Mouse (Mus musculus) stomach, embryonic 14.5 days (tissue): Measurements from ENCODE around the gene Decr2. TPM values are rescaled to one million over a fixed set of nuclear protein-coding genes. Genes with fewer than 3 reads are reported as not detected.

ENCODE experiments used
- ATAC-seq: fragments of 200-750 bp; cut with Nextera tagmentation; 2 replicates; pipeline ENCODE4 v1.8.0; 2017; ENCODE audit warnings: low read depth, moderate TSS enrichment; ENCODE audit not compliant: insufficient number of reproducible peaks, insufficient read depth, low FRiP score
- H3K27ac ChIP-seq: fragments of 300-500 bp; sonication (generic); 2 replicates; pipeline ENCODE4 v1.5.1; 2014; ENCODE audit warnings: mild to moderate bottlenecking, low read length, moderate library complexity, mixed read lengths
- H3K27me3 ChIP-seq: fragments of 300-500 bp; sonication (generic); 2 replicates; pipeline ENCODE4 v1.6.1; 2014; ENCODE audit warnings: low read length, control low read depth, mixed read lengths; ENCODE audit not compliant: control insufficient read depth, insufficient read depth
- H3K36me3 ChIP-seq: fragments of 300-500 bp; sonication (generic); 2 replicates; pipeline ENCODE4 v1.6.1; 2014; ENCODE audit warnings: mild to moderate bottlenecking, control low read depth, low read length, moderate library complexity, mixed read lengths; ENCODE audit not compliant: control insufficient read depth, insufficient read depth
- H3K4me1 ChIP-seq: fragments of 300-500 bp; sonication (generic); 2 replicates; pipeline ENCODE4 v1.6.1; 2014; ENCODE audit warnings: low read length, control low read depth, mixed read lengths; ENCODE audit not compliant: control insufficient read depth, insufficient read depth
- H3K4me2 ChIP-seq: fragments of 300-500 bp; sonication (generic); replicated peaks from 2 replicates; pipeline ENCODE4 v1.6.1; 2014; ENCODE audit warnings: low read depth, low read length, control low read depth
- H3K4me3 ChIP-seq: fragments of 300-500 bp; sonication (generic); 2 replicates; pipeline ENCODE4 v1.5.1; 2014; ENCODE audit warnings: low read depth, low read length, control low read depth
- H3K9ac ChIP-seq: fragments of 300-500 bp; sonication (generic); replicated peaks from 2 replicates; pipeline ENCODE4 v1.6.1; 2014; ENCODE audit warnings: low read depth, mild to moderate bottlenecking, control low read depth, low read length, moderate library complexity, mixed read lengths
- H3K9me3 ChIP-seq: fragments of 300-500 bp; sonication (generic); 2 replicates; pipeline ENCODE4 v1.6.1; 2016; ENCODE audit warnings: low read depth, low read length, control low read depth; ENCODE audit not compliant: control insufficient read depth
- WGBS: fragments of 180-500 bp; shearing (Covaris S2); extraction: QIAGEN DNeasy Blood & Tissue Kit; methylation state at CpG from one replicate; pipeline ENCODE4 v1.1.7; 2014; 5-methylcytosine and 5-hydroxymethylcytosine counted together
- polyA plus RNA-seq: library from polyadenylated mRNA; unstranded; fragments of >200 nt; fragmentation: Nextera tagmentation; extraction: Ambion mirVana; gene quantifications from 2 replicates; pipeline ENCODE4 v1.2.1, GENCODE M21; 2014

The Decr2 gene
- polyA plus RNA-seq, 1 experiment from 2014 or later: 40.4 TPM

DNA sequence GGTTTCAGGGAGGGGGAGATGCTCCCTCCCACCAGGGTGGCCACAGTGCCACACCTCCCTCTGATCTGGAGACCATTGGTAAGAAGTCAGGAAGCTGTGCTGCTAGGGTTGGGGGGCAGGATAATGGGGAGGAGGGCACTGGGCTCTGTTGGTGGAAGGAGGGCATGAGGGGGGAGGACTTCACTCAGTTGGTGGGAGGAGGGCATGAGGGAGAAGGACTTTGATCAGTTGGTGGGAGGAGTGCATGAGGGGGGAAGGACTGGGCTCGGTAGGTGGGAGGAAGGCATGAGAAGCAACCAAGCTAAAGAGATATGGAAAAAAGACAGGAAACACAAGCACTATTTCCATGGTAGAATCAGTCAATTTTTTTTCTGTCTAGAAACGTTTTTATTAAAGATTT lies 9.3 kb downstream of the Decr2 start:
- H3K4me1 ChIP-seq: no peaks in the 10 kb centered on the region
- H3K9ac ChIP-seq: no peak overlapping the region
- H3K9me3 ChIP-seq: no peaks in the 10 kb centered on the region
- H3K4me2 ChIP-seq: no peak overlapping the region
- 30% methylated on average over 2 of the region's 2 CpGs for WGBS
- ATAC-seq: no peak
- H3K36me3 ChIP-seq: peaks cover 7% of the 10 kb centered on the region; the same call in 1 of the 2 replicates
- no peaks in the 10 kb centered on the region for H3K27me3 ChIP-seq
- H3K27ac ChIP-seq: no peak overlapping the region
- H3K4me3 ChIP-seq: no peak overlapping the region

DNA sequence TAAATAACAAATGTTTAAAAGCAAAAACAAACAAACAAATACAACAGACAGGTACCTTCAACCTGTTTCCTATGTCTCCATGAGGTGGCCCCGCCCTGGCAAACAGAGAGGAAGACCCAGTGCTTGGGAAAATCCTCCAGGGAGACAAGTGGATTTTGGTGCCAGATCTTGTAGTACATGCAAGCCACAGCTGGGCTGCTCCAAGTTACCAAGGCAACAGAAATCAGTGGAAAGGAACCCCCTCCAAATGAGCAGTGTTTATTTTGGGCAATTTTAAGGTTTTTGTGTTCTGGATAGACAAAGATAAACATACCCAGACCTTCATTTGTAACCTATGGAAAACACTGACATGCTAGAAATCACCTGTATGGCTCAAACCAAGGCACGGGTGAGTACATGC lies 11.3 kb downstream of the Decr2 start:
- Histone ChIP-seq H3K4me3 (no peak overlapping the region), H3K36me3 (peaks cover 7% of the 10 kb centered on the region; the same call in 1 of the 2 replicates), H3K4me2 (no peak overlapping the region), H3K27me3 (no peaks in the 10 kb centered on the region), H3K27ac (no peak overlapping the region), H3K9ac (no peak overlapping the region), H3K9me3 (no peaks in the 10 kb centered on the region), H3K4me1 (no peaks in the 10 kb centered on the region)
- no peak for ATAC-seq
- 66% methylated on average over 2 of the region's 2 CpGs for WGBS

DNA sequence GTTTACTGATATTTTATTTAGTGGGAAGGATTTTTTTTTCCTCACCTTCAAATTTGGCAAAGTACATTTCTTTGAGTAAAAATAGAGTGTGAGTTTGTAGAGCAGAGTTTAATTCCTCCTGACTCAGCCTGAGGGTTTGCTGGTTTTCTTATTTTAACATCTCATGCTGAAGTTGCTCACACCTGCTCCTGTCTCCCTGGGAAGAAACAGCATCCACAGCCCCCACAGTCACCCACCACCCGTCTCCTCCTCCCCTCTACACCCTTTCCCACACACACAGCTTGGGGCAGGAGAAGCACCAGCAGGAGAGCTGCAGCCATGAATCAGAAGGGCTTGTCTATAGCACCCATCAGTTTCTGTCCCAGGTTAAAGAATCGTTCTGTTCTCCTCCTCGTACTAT lies 14.9 kb downstream of the Decr2 start:
- no peak overlapping the region for H3K9ac ChIP-seq
- no peak overlapping the region for H3K4me3 ChIP-seq
- H3K9me3 ChIP-seq: no peaks in the 10 kb centered on the region
- no peaks in the 10 kb centered on the region for H3K36me3 ChIP-seq
- no peak overlapping the region for H3K27ac ChIP-seq
- WGBS: 71% methylated on average over 3 of the region's 3 CpGs
- H3K27me3 ChIP-seq: no peaks in the 10 kb centered on the region
- H3K4me2 ChIP-seq: no peak overlapping the region
- ATAC-seq: no peak
- no peaks in the 10 kb centered on the region for H3K4me1 ChIP-seq

DNA sequence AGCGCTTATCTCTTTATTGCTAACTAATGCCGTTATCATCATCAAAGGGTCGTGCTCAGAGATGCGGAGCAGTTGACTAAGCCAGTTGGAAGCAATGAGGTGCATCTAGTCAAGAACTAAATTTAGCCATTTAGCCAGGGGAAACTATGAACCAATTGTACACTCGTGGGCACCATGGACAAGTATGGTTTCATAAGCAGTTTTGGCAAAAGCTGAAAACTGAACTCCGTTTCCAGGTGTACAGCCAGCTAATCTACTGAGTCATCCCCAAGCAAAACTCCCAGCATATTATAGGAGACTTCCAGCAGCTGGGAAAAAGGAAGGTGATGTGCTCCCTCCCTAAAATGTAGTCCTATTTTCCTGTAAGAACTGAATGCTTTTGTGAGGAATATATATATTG lies 20.0 kb downstream of the Decr2 start:
- 32% methylated on average over 6 of the region's 6 CpGs for WGBS
- no peak overlapping the region for H3K27ac ChIP-seq
- peaks cover 22% of the 10 kb centered on the region for H3K4me1 ChIP-seq
- 0 out of 2 replicates have a peak, but pooled peaks cover 2% of the 10 kb centered on the region for H3K36me3 ChIP-seq
- H3K9me3 ChIP-seq: no peaks in the 10 kb centered on the region
- H3K27me3 ChIP-seq: no peaks in the 10 kb centered on the region
- H3K9ac ChIP-seq: no peak overlapping the region
- H3K4me3 ChIP-seq: peak overlapping the region; percentile 75
- ATAC-seq: no peak
- peak overlapping the region; percentile 99 for H3K4me2 ChIP-seq

DNA sequence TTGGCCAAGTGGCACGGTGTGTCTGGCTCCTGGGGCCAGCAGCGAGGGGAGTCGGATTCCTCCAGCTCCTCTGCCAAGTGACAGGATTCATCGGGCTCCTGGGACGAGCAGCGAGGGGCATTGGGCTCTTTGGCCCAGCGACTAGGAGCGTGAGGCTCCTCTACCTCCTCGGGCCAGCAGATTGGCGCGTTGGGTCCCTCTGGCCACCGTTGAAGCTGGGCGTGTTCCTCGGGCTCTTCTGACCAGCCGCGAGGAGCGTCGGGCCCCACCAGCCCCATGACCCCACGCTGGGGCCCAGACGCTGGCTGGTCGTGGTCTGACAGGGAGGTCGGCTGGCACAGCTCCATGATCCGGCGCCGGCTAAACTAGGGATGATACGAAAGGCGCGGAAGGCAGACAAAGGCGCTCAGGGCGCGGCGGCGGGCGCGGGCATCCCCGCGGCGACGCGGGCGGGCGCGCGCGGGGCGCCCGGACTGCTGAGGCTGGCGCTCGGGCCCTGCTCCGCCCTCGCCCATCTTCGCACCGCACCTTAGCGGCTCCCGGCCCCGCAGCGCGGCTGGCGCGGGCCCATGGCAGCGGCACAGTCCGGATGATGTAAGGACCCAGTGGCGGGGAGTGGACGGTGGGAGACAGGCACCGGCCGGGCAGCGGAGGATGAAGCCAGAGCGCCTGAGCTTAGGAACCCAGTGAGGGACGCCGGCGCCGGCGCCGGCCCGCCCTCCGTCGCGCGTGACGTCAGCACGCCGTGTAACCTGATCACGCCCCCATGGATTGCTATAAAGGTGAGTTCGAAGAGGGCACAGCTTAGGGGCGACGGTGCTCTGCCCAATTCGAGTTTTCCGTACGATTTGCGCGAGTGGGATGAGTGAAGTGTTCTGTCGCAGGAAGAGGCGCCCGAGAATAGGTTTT lies 21.1 kb downstream of the Decr2 start, which contains the start of gene Rab11fip3:
Gene Rab11fip3, minus strand, starts transcription at position 725 of the 909 bp plus-strand sequence.
- 0 out of 2 replicates have a peak, but pooled peaks cover 4% of the 10 kb centered on the region for H3K36me3 ChIP-seq
- H3K9me3 ChIP-seq: no peaks in the 10 kb centered on the region
- peaks cover 22% of the 10 kb centered on the region for H3K4me1 ChIP-seq
- ATAC-seq: peak; percentile 88
- H3K4me2 ChIP-seq: peak within 1 kb of the TSS; percentile 99
- H3K27me3 ChIP-seq: no peaks in the 10 kb centered on the region
- under 1% methylated on average over 94 of the region's 94 CpGs for WGBS
- peak within 1 kb of the TSS; percentile 75 for H3K4me3 ChIP-seq
- H3K9ac ChIP-seq: peak within 1 kb of the TSS; percentile 74
- peak within 1 kb of the TSS; percentile 33 for H3K27ac ChIP-seq

DNA sequence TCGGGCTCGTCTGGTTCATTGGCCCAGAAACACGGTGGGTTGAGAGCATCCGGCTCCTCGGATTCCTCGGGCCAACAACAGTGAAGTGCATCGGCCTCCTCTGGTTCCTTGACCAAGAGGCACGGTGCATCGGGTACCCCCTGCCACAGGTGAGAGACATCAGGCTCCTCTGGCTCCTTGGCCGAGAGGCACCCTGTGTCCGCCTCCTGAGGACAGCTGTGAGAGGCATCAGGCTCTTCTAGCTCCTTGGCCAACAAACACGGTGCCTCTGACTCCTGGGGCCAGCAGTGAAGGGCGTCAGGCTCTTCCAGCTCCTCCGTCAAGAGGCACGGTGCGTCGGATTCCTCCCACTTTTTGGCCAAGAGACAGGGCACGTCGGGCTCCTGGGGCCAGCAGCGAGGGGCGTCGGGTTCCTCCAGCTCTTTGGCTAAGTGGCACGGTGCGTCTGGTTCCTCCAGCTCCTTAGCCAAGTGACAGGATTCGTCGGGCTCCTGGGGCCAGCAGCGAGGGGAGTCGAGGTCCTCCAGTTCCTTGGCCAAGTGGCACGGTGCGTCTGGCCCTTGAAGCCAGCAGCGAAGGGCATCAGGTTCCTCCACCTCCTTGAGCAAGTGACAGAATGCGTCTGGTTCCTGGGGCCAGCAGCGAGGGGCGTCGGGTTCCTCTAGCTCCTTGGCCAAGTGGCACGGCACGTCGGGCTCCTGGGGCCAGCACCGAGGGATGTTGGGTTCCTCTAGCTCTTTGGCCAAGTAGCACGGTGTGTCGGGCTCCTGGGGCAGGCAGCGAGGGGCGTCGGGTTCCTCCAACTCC lies 21.9 kb downstream of the Decr2 start:
- peaks cover 4% of the 10 kb centered on the region; the same call in 1 of the 2 replicates for H3K36me3 ChIP-seq
- no peaks in the 10 kb centered on the region for H3K9me3 ChIP-seq
- peak overlapping the region; percentile 74 for H3K9ac ChIP-seq
- H3K4me2 ChIP-seq: peak overlapping the region; percentile 99
- peak overlapping the region; percentile 75 for H3K4me3 ChIP-seq
- no peaks in the 10 kb centered on the region for H3K27me3 ChIP-seq
- H3K4me1 ChIP-seq: peaks cover 22% of the 10 kb centered on the region
- under 1% methylated on average over 44 of the region's 44 CpGs for WGBS
- no peak overlapping the region for H3K27ac ChIP-seq
- peak; percentile 39; the same call in 1 of the 2 replicates for ATAC-seq

DNA sequence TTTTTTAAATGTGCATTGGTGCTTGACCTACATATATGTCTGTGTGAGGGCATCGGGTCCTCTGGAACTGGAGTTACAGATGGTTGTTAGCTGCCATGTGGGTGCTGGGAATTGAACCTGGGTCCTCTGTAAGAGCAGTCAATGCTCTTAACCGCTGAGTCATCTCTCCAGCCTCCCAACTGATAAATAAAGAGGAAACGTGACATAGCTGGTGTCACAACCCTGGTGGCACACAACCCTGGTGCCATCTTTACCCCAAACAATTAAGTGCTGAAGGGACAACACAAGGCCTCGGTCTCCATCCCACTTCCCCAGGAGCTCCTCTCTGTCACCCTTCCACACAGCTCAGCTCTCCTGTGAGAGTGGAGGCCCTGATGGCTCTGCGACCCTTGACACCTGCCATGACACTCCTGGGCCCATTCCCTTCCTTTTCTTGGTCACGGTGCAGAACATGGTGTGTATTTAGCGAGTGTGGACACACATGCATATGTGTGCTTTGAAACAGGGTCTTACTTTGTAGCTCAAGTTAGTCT lies 23.6 kb downstream of the Decr2 start:
- H3K36me3 ChIP-seq: peaks cover 4% of the 10 kb centered on the region; the same call in 1 of the 2 replicates
- no peak for ATAC-seq
- peak overlapping the region; percentile 75 for H3K4me3 ChIP-seq
- no peak overlapping the region for H3K27ac ChIP-seq
- H3K27me3 ChIP-seq: no peaks in the 10 kb centered on the region
- H3K4me2 ChIP-seq: peak overlapping the region; percentile 99
- peaks cover 22% of the 10 kb centered on the region for H3K4me1 ChIP-seq
- H3K9me3 ChIP-seq: no peaks in the 10 kb centered on the region
- WGBS: 95% methylated on average over 7 of the region's 7 CpGs
- no peak overlapping the region for H3K9ac ChIP-seq

DNA sequence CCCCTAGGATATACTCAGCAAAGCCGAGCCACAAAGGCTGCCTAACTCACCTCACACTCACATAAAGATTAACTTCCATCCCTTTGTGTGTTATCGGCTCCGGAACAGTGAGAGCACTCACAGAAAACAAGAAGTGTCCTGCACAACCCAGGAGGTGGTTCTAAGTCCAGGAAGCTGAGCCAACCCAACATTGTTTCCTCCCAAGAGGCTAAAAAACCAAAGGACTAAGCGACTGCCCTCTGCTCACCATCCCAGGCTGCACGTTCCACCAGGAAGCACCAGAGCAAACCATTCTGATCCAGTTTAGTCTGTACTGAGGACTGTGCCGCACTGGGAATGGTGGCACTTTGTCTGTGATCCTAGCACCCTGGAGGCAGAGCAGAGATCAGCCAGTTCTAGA lies 25.2 kb downstream of the Decr2 start:
- H3K4me2 ChIP-seq: no peak overlapping the region
- no peak for ATAC-seq
- 67% methylated on average over 6 of the region's 6 CpGs for WGBS

More for the DNA sequence above, 25.2 kb downstream of the Decr2 start:
- Histone ChIP-seq H3K27me3 (no peaks in the 10 kb centered on the region), H3K9me3 (no peaks in the 10 kb centered on the region), H3K36me3 (peaks cover 4% of the 10 kb centered on the region; the same call in 1 of the 2 replicates), H3K4me1 (peaks cover 22% of the 10 kb centered on the region), H3K9ac (no peak overlapping the region), H3K27ac (no peak overlapping the region), H3K4me3 (no peak overlapping the region)
